Mouse (Mus musculus): Measurements from ENCODE around the gene Sftpa1. TPM values are rescaled to one million over a fixed set of nuclear protein-coding genes. Genes with fewer than 3 reads are reported as not detected.

Sftpa1 gene
- not detected for polyA plus RNA-seq (2017; shearing (Covaris generic))

DNA sequence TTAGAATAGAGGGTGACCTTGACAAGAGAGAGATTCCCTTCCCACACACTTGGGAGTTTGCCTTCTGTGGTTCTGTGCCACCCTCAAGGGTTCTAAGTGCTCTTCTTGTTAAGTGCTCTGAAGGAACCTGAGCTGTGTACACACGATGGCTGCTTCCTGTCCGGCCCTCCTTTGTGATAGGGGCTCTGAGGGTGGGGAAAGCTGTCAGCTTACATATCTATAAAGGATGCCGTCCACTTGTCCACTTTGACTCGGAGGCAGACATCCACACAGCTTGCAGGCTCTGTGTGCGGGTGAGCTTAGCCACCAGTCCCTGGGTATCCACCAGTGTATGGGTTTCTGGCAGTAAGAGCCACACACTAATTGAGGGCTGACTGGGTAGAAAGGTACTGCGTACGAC lies at the start of gene Sftpa1:
Sftpa1 (plus strand) TSS at position 243 of the 400 bp plus-strand sequence.

DNA sequence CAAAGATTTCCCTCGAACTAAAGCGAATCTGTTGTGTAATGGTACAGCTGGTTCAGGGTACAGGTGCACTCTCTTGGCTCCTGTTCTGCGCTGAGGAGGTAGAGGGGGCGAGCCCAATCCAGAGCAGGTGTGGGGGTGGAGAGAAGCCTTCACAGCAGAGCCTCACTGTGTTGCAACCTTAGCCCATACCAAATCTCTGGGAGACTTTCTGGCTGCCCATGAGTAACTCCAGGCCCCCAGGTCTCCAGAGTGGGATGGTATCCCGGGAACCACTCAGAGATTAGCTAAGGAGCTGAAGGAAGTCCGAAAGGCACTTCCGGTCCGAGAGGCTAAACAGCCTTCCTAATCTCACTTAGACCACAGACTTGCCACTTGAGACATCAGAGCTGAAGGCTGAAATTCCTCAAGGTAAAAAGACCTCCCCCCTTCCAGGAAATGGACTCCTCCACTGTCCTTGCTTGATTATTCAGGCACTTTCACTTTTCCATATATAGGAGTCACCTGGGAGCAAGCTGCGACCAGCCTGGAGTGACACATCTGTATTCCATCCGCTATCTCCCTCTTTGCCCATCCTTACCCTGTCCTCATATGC lies 26.6 kb upstream of the Sftpa1 start, which contains the start of gene Mat1a:
Mat1a (plus strand) TSS at position 183 of the 592 bp plus-strand sequence.

DNA sequence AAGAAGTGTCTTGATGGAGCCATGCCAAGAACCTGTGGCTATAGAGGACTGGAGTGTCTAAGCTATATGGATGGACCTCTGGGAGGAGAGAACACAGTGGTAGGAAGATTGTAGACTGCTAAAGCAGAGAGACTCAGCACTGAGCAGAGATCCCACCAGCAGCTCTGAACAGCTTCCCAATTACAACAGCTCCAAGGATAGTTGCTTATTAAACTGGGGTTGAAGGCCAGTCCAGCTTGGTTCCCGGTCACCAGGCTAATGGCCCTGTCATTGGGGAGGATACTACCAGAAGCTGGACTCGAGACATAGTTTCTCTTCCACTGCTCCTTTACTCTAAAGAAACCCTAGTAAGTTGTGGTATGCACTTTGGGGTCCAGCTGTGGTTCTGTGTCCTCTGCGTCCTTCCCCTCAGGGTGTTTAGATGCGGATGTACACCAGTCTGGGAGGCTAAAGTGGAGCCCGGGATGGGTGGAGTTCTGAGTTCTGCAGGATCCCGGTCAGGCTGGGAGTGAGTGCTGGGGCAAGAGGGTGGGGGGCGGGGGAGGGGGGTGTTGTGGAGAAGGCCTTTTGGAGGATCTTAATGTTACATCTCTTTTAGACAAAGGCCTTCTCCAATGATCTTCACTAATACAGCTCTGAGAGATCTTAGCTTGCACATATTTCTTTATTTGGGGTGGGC lies 19.8 kb downstream of the Sftpa1 start, which contains the start of gene Mbl1:
Mbl1 (plus strand) TSS at position 239 of the 679 bp plus-strand sequence.

DNA sequence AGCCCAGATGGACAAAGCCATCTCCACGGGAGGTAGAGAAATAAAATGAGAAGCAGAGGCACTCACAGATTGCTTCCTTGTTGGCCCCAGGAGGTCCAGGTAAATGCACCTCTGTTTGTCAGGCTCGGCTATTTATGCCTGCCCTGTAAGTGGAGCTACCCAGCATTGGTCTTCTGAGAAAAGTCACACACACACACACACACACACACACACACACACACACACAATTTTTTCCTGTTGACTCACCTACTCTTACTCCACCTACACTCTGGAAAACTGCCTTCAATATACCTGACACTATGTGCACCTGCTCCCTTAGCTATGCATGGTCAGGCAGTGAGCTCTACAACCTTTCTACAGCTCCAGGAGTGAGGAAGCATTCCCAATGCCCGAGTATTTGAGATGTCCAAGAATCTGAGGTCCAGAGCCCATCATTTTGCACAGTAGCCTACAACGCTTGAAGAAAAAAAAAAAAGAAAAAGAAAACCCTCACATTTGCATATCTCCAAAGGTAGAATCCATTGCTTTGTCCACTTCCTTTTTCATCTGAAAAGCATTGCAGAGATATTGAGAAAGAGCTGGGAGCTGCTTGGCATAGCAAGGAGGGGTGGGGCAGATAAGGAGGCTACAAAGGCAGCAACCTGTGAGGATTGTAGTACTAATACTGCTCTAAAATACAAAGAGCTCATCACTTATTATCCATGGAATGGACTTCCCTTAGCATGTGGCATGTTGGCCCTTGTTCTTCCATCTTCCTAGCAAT lies 53.7 kb downstream of the Sftpa1 start, which contains the start of gene Sftpd:
Sftpd (minus strand) TSS at position 91 of the 763 bp plus-strand sequence.

Other genes starting within 250 kb of the Sftpa1 start
- 0.76 TPM for gene Sh2d4b, start 238.5 kb upstream of the Sftpa1 start, polyA plus RNA-seq (2017; shearing (Covaris generic))
- 118 TPM for gene Tspan14, start 165.0 kb upstream of the Sftpa1 start, polyA plus RNA-seq (2017; shearing (Covaris generic))
- 11.4 TPM for gene Fam213a, start 118.0 kb upstream of the Sftpa1 start, polyA plus RNA-seq (2017; shearing (Covaris generic))
- gene Dydc2, start 62.6 kb upstream of the Sftpa1 start, polyA plus RNA-seq (2017; shearing (Covaris generic)) = not detected
- not detected for gene Dydc1, start 58.9 kb upstream of the Sftpa1 start, polyA plus RNA-seq (2017; shearing (Covaris generic))
- gene Mat1a, start 26.7 kb upstream of the Sftpa1 start, polyA plus RNA-seq (2017; shearing (Covaris generic)) = not detected
- gene Mbl1, start 19.7 kb downstream of the Sftpa1 start, polyA plus RNA-seq (2017; shearing (Covaris generic)) = not detected
- gene Sftpd, start 53.4 kb downstream of the Sftpa1 start, polyA plus RNA-seq (2017; shearing (Covaris generic)) = not detected
- gene Gm2832, start 147.0 kb downstream of the Sftpa1 start, polyA plus RNA-seq (2017; shearing (Covaris generic)) = not detected
- gene Gm5798, start 216.8 kb downstream of the Sftpa1 start, polyA plus RNA-seq (2017; shearing (Covaris generic)) = not detected